Mouse (Mus musculus) lung, adult 2 months (tissue): Measurements from ENCODE around the gene Pigb.

Experiments used
- CTCF ChIP-seq: fragments of 200-500 bp; IDR thresholded peaks from 2 replicates; pipeline ENCODE4 v1.5.1; 2011; ENCODE audit warnings: mild to moderate bottlenecking, low read length, control low read depth; ENCODE audit not compliant: insufficient read depth
- POLR2A ChIP-seq: fragments of 200-500 bp; IDR thresholded peaks from 2 replicates; pipeline ENCODE4 v1.6.1; 2011; ENCODE audit warnings: low read depth, mild to moderate bottlenecking, control low read depth, low read length, borderline replicate concordance; ENCODE audit errors: extremely low read depth

DNA sequence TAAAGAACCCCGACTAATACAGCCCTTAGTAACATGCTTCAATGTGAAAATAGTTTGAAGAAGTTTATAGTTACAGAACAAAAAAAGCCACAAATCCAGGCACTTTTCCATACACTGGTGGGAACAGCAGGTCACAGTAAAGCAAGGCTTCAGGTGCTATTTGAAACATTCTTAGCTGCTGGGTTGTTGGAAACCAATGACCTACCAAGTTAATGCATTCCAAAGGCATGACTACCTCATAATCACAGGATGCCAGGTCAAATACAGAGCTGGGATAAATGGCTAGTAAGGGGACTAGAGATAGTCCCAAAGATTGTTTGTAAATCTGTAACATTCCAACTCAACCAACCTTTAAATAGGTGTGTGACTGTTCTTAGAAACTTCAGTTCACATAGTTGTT is 64.9 kb downstream of the Pigb start:
- TF ChIP-seq CTCF = no peak
- no peak for TF ChIP-seq POLR2A
